Mouse (Mus musculus): ENCODE results near the gene Gins3. TPM values are rescaled to one million over a fixed set of nuclear protein-coding genes. Genes with fewer than 3 reads are reported as not detected.

The Gins3 gene
- polyA plus RNA-seq (2014; fragmentation: Illumina TruSeq; extraction: RNeasy Lipid Tissue Mini Kit (QIAGEN cat#74804); ENCODE audit: low read depth, low replicate concordance): 5.7 TPM

GRCm38 (mm10) chr8:95633262-95634062, at the start of gene Gins3:
Gene Gins3, plus strand, starts transcription at chr8:95633453.

GRCm38 (mm10) chr8:95676631-95677030, 43.4 kb downstream of the Gins3 start, which contains the start of gene Ndrg4:
Gene Ndrg4, plus strand, starts transcription at chr8:95676980.

Other genes starting within 250 kb of the Gins3 start
- gene Cfap20, start 198.6 kb upstream of the Gins3 start, polyA plus RNA-seq (2014; fragmentation: Illumina TruSeq; extraction: RNeasy Lipid Tissue Mini Kit (QIAGEN cat#74804); ENCODE audit: low read depth, low replicate concordance): 51.0 TPM
- 234 TPM for gene Csnk2a2, start 143.4 kb upstream of the Gins3 start, polyA plus RNA-seq (2014; fragmentation: Illumina TruSeq; extraction: RNeasy Lipid Tissue Mini Kit (QIAGEN cat#74804); ENCODE audit: low read depth, low replicate concordance)
- 0.47 TPM for gene Ccdc113, start 99.4 kb upstream of the Gins3 start, polyA plus RNA-seq (2014; fragmentation: Illumina TruSeq; extraction: RNeasy Lipid Tissue Mini Kit (QIAGEN cat#74804); ENCODE audit: low read depth, low replicate concordance)
- not detected for gene Prss54, start 57.1 kb upstream of the Gins3 start, polyA plus RNA-seq (2014; fragmentation: Illumina TruSeq; extraction: RNeasy Lipid Tissue Mini Kit (QIAGEN cat#74804); ENCODE audit: low read depth, low replicate concordance)
- gene Ndrg4, start 43.5 kb downstream of the Gins3 start, polyA plus RNA-seq (2014; fragmentation: Illumina TruSeq; extraction: RNeasy Lipid Tissue Mini Kit (QIAGEN cat#74804); ENCODE audit: low read depth, low replicate concordance): 8.2 TPM
- gene Setd6, start 82.4 kb downstream of the Gins3 start, polyA plus RNA-seq (2014; fragmentation: Illumina TruSeq; extraction: RNeasy Lipid Tissue Mini Kit (QIAGEN cat#74804); ENCODE audit: low read depth, low replicate concordance): 18.7 TPM
- gene Cnot1, start 174.0 kb downstream of the Gins3 start, polyA plus RNA-seq (2014; fragmentation: Illumina TruSeq; extraction: RNeasy Lipid Tissue Mini Kit (QIAGEN cat#74804); ENCODE audit: low read depth, low replicate concordance): 195 TPM
- gene Sap18b, start 191.9 kb downstream of the Gins3 start, polyA plus RNA-seq (2014; fragmentation: Illumina TruSeq; extraction: RNeasy Lipid Tissue Mini Kit (QIAGEN cat#74804); ENCODE audit: low read depth, low replicate concordance): 4.1 TPM
- 3.8 TPM for gene Slc38a7, start 220.1 kb downstream of the Gins3 start, polyA plus RNA-seq (2014; fragmentation: Illumina TruSeq; extraction: RNeasy Lipid Tissue Mini Kit (QIAGEN cat#74804); ENCODE audit: low read depth, low replicate concordance)